Mouse (Mus musculus) embryonic facial prominence, embryonic 11.5 days (tissue): ENCODE results near the gene Syt17. TPM values are rescaled to one million over a fixed set of nuclear protein-coding genes. Genes with fewer than 3 reads are reported as not detected.
A peak's percentile ranks its signal among the peaks of the same experiment; 100 is the strongest.
"Not testable (repeated sequence)": the region's sequence is repeated elsewhere in the genome, so short reads cannot be mapped to it uniquely, and the experiment has no call there.

Experiments used
- ATAC-seq: fragments of 200-750 bp; cut with Nextera tagmentation; replicated peaks from 2 replicates; pipeline ENCODE4 v1.8.0; 2017; ENCODE audit warnings: low read depth; ENCODE audit not compliant: insufficient number of reproducible peaks, low FRiP score, low TSS enrichment
- DNase-seq: peaks from one replicate; pipeline ENCODE4 v3.0.0-alpha.2; 2015; ENCODE audit warnings: low spot score
- H3K27ac ChIP-seq: fragments of 300-500 bp; sonication (generic); replicated peaks from 2 replicates; pipeline ENCODE4 v1.5.1; 2014; ENCODE audit warnings: mild to moderate bottlenecking, low read depth, low read length, control low read depth
- H3K27me3 ChIP-seq: fragments of 300-500 bp; sonication (generic); 2 replicates; pipeline ENCODE4 v1.6.1; 2014; ENCODE audit warnings: mild to moderate bottlenecking, low read length, moderate library complexity, mixed read lengths; ENCODE audit not compliant: control insufficient read depth, insufficient read depth
- H3K36me3 ChIP-seq: fragments of 300-500 bp; sonication (generic); replicated peaks from 2 replicates; pipeline ENCODE4 v1.6.1; 2014; ENCODE audit warnings: low read depth, mild to moderate bottlenecking, low read length, moderate library complexity, mixed read lengths; ENCODE audit not compliant: control insufficient read depth, insufficient read depth
- H3K4me1 ChIP-seq: fragments of 300-500 bp; sonication (generic); 2 replicates; pipeline ENCODE4 v1.6.1; 2014; ENCODE audit warnings: low read length, mixed read lengths; ENCODE audit not compliant: control insufficient read depth, insufficient read depth
- H3K4me2 ChIP-seq: fragments of 300-500 bp; sonication (generic); 2 replicates; pipeline ENCODE4 v1.6.1; 2014; ENCODE audit warnings: low read depth, mild to moderate bottlenecking, control low read depth, low read length, moderate library complexity
- H3K4me3 ChIP-seq: fragments of 300-500 bp; sonication (generic); 2 replicates; pipeline ENCODE4 v1.5.1; 2014; ENCODE audit warnings: low read depth, low read length, control low read depth
- H3K9ac ChIP-seq: fragments of 300-500 bp; sonication (generic); replicated peaks from 2 replicates; pipeline ENCODE4 v1.6.1; 2014; ENCODE audit warnings: mild to moderate bottlenecking, control low read depth, low read length
- H3K9me3 ChIP-seq: fragments of 300-500 bp; sonication (generic); replicated peaks from 2 replicates; pipeline ENCODE4 v1.6.1; 2016; ENCODE audit warnings: mild to moderate bottlenecking, low read length, inconsistent platforms, mixed read lengths; ENCODE audit not compliant: control insufficient read depth
- WGBS: fragments of 180-500 bp; shearing (Covaris S2); extraction: QIAGEN DNeasy Blood & Tissue Kit; methylation state at CpG from one replicate; pipeline ENCODE4 v1.1.7; 2014; 5-methylcytosine and 5-hydroxymethylcytosine counted together
- polyA plus RNA-seq: library from polyadenylated mRNA; unstranded; fragments of >200 nt; fragmentation: Nextera tagmentation; extraction: Ambion mirVana; gene quantifications from 2 replicates; pipeline ENCODE4 v1.2.1, GENCODE M21; 2014

Gene Syt17
- polyA plus RNA-seq, 1 experiment from 2014 or later, result 2.3 TPM

GRCm38 (mm10) chr7:118365251-118365650 lies 82.8 kb downstream of the Syt17 start:
- DNase-seq, result peak; percentile 19
- Histone ChIP-seq H3K27ac (peak overlapping the region; percentile 35; the same call in 1 of the 2 replicates), H3K9ac (no peak overlapping the region)

GRCm38 (mm10) chr7:118364353-118365007 lies 83.5 kb downstream of the Syt17 start:
- Histone ChIP-seq H3K36me3 (no peaks in the 10 kb centered on the region), H3K4me1 (0 out of 2 replicates have a peak, but pooled peaks cover 2% of the 10 kb centered on the region), H3K27ac (peak overlapping the region; percentile 35; the same call in 1 of the 2 replicates), H3K27me3 (no peaks in the 10 kb centered on the region), H3K4me2 (no peak overlapping the region; the same call in 1 of the 2 replicates), H3K9ac (no peak overlapping the region), H3K4me3 (no peak overlapping the region), H3K9me3 (no peaks in the 10 kb centered on the region)
- ATAC-seq (no peak), DNase-seq (peak; percentile 37)
- WGBS, result 31% methylated on average over 7 of the region's 7 CpGs

More at GRCm38 (mm10) chr7:118365251-118365650, 82.8 kb downstream of the Syt17 start:
- Histone ChIP-seq H3K9me3 (no peaks in the 10 kb centered on the region), H3K36me3 (no peaks in the 10 kb centered on the region), H3K4me2 (no peak overlapping the region), H3K4me1 (0 out of 2 replicates have a peak, but pooled peaks cover 2% of the 10 kb centered on the region), H3K27me3 (no peaks in the 10 kb centered on the region), H3K4me3 (no peak overlapping the region)
- WGBS, result 48% methylated on average over 6 of the region's 6 CpGs
- no peak for ATAC-seq

- no peak overlapping the region for H3K4me3 ChIP-seq
- 68% methylated on average over 6 of the region's 6 CpGs for WGBS
- 0 out of 2 replicates have a peak, but pooled peaks cover 2% of the 10 kb centered on the region for H3K4me1 ChIP-seq
- no peak overlapping the region for H3K27ac ChIP-seq
- H3K9me3 ChIP-seq, result no peaks in the 10 kb centered on the region
- H3K36me3 ChIP-seq, result no peaks in the 10 kb centered on the region
- no peak overlapping the region for H3K4me2 ChIP-seq
- no peak overlapping the region for H3K9ac ChIP-seq
- no peak for DNase-seq
- no peak for ATAC-seq
- H3K27me3 ChIP-seq, result no peaks in the 10 kb centered on the region
Measured at GRCm38 (mm10) chr7:118363587-118364233, 84.3 kb downstream of the Syt17 start.

- no peak overlapping the region for H3K27ac ChIP-seq
Measured at GRCm38 (mm10) chr7:118362931-118363330, 85.1 kb downstream of the Syt17 start.

GRCm38 (mm10) chr7:118362258-118362657 lies 85.8 kb downstream of the Syt17 start:
- Histone ChIP-seq H3K9ac (no peak overlapping the region), H3K4me1 (0 out of 2 replicates have a peak, but pooled peaks cover 2% of the 10 kb centered on the region), H3K4me3 (no peak overlapping the region), H3K27ac (no peak overlapping the region), H3K36me3 (no peaks in the 10 kb centered on the region), H3K27me3 (no peaks in the 10 kb centered on the region), H3K9me3 (no peaks in the 10 kb centered on the region), H3K4me2 (no peak overlapping the region)
- ATAC-seq (no peak), DNase-seq (no peak)
- 63% methylated on average over 3 of the region's 3 CpGs for WGBS

More at GRCm38 (mm10) chr7:118362931-118363330, 85.1 kb downstream of the Syt17 start:
- H3K9me3 ChIP-seq, result no peaks in the 10 kb centered on the region
- DNase-seq (no peak), ATAC-seq (no peak)
- no peak overlapping the region for H3K4me2 ChIP-seq
- H3K4me1 ChIP-seq, result 0 out of 2 replicates have a peak, but pooled peaks cover 2% of the 10 kb centered on the region
- no peaks in the 10 kb centered on the region for H3K27me3 ChIP-seq
- H3K4me3 ChIP-seq, result no peak overlapping the region
- 80% methylated on average over 1 of the region's 1 CpGs for WGBS
- H3K36me3 ChIP-seq, result no peaks in the 10 kb centered on the region
- no peak overlapping the region for H3K9ac ChIP-seq

GRCm38 (mm10) chr7:118358977-118359376 lies 89.0 kb downstream of the Syt17 start:
- H3K4me2 ChIP-seq, result no peak overlapping the region
- H3K9me3 ChIP-seq, result no peaks in the 10 kb centered on the region
- no peaks in the 10 kb centered on the region for H3K36me3 ChIP-seq
- ATAC-seq (no peak), DNase-seq (peak; percentile 74)
- no peak overlapping the region for H3K4me3 ChIP-seq
- H3K4me1 ChIP-seq, result no peaks in the 10 kb centered on the region
- H3K9ac ChIP-seq, result no peak overlapping the region
- WGBS, result 53% methylated on average over 3 of the region's 3 CpGs
- H3K27me3 ChIP-seq, result no peaks in the 10 kb centered on the region
- H3K27ac ChIP-seq, result no peak overlapping the region

GRCm38 (mm10) chr7:118356410-118357005 lies 91.5 kb downstream of the Syt17 start:
- H3K27me3 ChIP-seq, result not testable (repeated sequence)

GRCm38 (mm10) chr7:118350840-118351239 lies 97.2 kb downstream of the Syt17 start:
- Histone ChIP-seq H3K9ac (no peak overlapping the region), H3K9me3 (no peaks in the 10 kb centered on the region), H3K4me3 (no peak overlapping the region), H3K4me1 (no peaks in the 10 kb centered on the region), H3K27ac (no peak overlapping the region), H3K4me2 (no peak overlapping the region), H3K36me3 (no peaks in the 10 kb centered on the region), H3K27me3 (no peaks in the 10 kb centered on the region)
- 64% methylated on average over 2 of the region's 2 CpGs for WGBS
- ATAC-seq (no peak), DNase-seq (no peak)

More at GRCm38 (mm10) chr7:118356410-118357005, 91.5 kb downstream of the Syt17 start:
- not testable (repeated sequence) for H3K4me1 ChIP-seq, H3K4me2 ChIP-seq, H3K9ac ChIP-seq, DNase-seq, H3K27ac ChIP-seq, H3K4me3 ChIP-seq, H3K9me3 ChIP-seq, ATAC-seq, H3K36me3 ChIP-seq
- 84% methylated on average over 8 of the region's 8 CpGs for WGBS
